Mouse (Mus musculus): ENCODE measurements around the gene Ccdc120. TPM values are rescaled to one million over a fixed set of nuclear protein-coding genes. Genes with fewer than 3 reads are reported as not detected.

Gene Ccdc120
- total RNA-seq (2014; rRNA removed) (0.34 and 0.37 TPM in 2 replicates), polyA plus RNA-seq (2012; rRNA removed) (1.00 and 1.1 TPM in 2 replicates)

DNA sequence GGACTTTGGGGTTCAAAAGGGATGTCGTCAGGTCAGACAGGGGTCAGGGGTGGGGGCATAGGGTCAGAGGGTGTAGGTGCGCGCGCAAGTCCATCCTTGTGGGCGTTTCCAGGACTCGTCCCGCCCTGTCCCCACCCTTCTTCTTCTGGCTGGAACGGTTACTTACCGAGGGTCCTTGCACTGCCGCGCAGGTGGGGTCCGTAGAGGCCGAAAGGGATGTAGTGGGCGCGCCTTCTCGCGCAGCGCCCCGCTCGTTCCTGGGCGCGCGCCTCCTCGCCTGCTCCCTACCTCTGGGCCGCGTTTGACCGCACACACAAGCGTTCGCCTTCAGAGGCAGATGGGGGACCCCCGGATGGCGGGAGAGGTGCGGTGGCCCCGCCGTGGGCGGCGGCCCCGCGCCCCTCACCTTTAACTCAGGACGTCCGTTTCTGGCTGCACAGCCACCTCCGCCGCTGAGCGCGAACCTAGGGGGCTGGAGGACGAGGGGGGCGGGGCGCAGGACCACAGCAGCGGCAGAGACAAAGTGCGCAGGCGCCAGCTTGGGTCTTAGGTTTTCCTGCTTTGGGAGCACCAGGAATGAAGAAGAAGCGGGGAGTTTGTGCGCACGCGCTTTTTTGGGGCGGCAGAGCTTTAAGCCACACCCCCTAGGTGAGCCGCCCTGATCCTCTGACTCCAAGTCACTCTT lies at the start of gene Ccdc120:
TSS of gene Ccdc120 (minus strand) at position 474 of the 685 bp plus-strand sequence.
- WGBS = under 1% methylated on average over 41 of the region's 56 CpGs
- Histone ChIP-seq H3K36me3 (ENCODE audit: control insufficient read depth, insufficient read depth, low read length) (no peaks in the 10 kb centered on the region), H3K4me1 (ENCODE audit: control insufficient read depth, insufficient read depth, low read length) (no peaks in the 10 kb centered on the region), H3K27me3 (ENCODE audit: control insufficient read depth, insufficient read depth, low read length) (no peaks in the 10 kb centered on the region), H3K79me2 (ENCODE audit: control insufficient read depth, insufficient read depth, low read length) (no peaks in the 10 kb centered on the region), H3K9ac (ENCODE audit: low read depth, low read length) (peak within 1 kb of the TSS; percentile 74), H3K4me3 (ENCODE audit: insufficient read depth, low read depth, low read length) (peak within 1 kb of the TSS; percentile 93), H3K27ac (replicated peaks; ENCODE audit: insufficient read depth, low read depth, low read length) (no peak within 1 kb of the TSS)
- DNase-seq (ENCODE audit: extremely low read depth, low read depth, low spot score) = peak; percentile 52
- TF ChIP-seq POLR2A (IDR thresholded peaks at IDR 0.05; ENCODE audit: extremely low read depth, insufficient read depth, low read length) = no peak
- TF ChIP-seq CTCF (IDR thresholded peaks at IDR 0.05; ENCODE audit: low read depth, low read length) = no peak

DNA sequence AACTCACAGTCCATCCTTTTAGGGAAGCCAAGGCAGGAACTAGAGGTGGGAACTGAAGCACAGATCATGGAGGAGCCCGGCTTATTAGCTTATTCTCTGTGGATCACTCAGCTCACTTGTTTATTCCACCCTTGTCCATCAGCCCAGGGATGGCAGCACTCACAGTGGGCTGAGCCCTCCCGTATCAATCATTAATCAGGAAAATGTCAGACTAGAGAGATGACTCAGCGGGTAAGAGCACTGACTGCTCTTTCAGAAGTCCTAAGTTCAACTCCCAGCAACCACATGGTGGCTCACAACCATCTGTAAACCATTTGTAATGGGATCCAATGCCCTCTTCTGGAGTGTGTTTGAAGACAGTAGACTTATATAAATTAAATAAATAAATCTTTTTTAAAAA lies 46.6 kb upstream of the Ccdc120 start:
- WGBS = 31% methylated on average over 3 of the region's 3 CpGs
- TF ChIP-seq POLR2A (IDR thresholded peaks at IDR 0.05; ENCODE audit: extremely low read depth, insufficient read depth, low read length) = no peak
- peak; percentile 19; the same call in 1 of the 2 replicates for TF ChIP-seq CTCF (IDR thresholded peaks at IDR 0.05; ENCODE audit: low read depth, low read length)
- peak; percentile 83 for DNase-seq (ENCODE audit: extremely low read depth, low read depth, low spot score)
- Histone ChIP-seq H3K27ac (replicated peaks; ENCODE audit: insufficient read depth, low read depth, low read length) (peak overlapping the region; percentile 73), H3K79me2 (ENCODE audit: control insufficient read depth, insufficient read depth, low read length) (no peaks in the 10 kb centered on the region), H3K4me1 (ENCODE audit: control insufficient read depth, insufficient read depth, low read length) (no peaks in the 10 kb centered on the region; the same call in 1 of the 2 replicates), H3K36me3 (ENCODE audit: control insufficient read depth, insufficient read depth, low read length) (peaks cover 29% of the 10 kb centered on the region), H3K27me3 (ENCODE audit: control insufficient read depth, insufficient read depth, low read length) (no peaks in the 10 kb centered on the region), H3K4me3 (ENCODE audit: insufficient read depth, low read depth, low read length) (no peak overlapping the region), H3K9ac (ENCODE audit: low read depth, low read length) (no peak overlapping the region)

GRCm38 (mm10) chrX:7795016-7795415 lies 44.3 kb upstream of the Ccdc120 start:
- TF ChIP-seq CTCF (IDR thresholded peaks at IDR 0.05; ENCODE audit: low read depth, low read length) = no peak
- no peak for TF ChIP-seq POLR2A (IDR thresholded peaks at IDR 0.05; ENCODE audit: extremely low read depth, insufficient read depth, low read length)
- peaks cover 17% of the 10 kb centered on the region for H3K36me3 ChIP-seq (ENCODE audit: control insufficient read depth, insufficient read depth, low read length)
- no peaks in the 10 kb centered on the region for H3K27me3 ChIP-seq (ENCODE audit: control insufficient read depth, insufficient read depth, low read length)
- H3K4me3 ChIP-seq (ENCODE audit: insufficient read depth, low read depth, low read length) = no peak overlapping the region
- DNase-seq (ENCODE audit: extremely low read depth, low read depth, low spot score) = no peak
- no peak overlapping the region for H3K9ac ChIP-seq (ENCODE audit: low read depth, low read length)
- 43% methylated on average over 7 of the region's 7 CpGs for WGBS
- H3K4me1 ChIP-seq (ENCODE audit: control insufficient read depth, insufficient read depth, low read length) = peaks cover 7% of the 10 kb centered on the region; the same call in 1 of the 2 replicates
- H3K79me2 ChIP-seq (ENCODE audit: control insufficient read depth, insufficient read depth, low read length) = no peaks in the 10 kb centered on the region; the same call in 1 of the 2 replicates
- H3K27ac ChIP-seq (replicated peaks; ENCODE audit: insufficient read depth, low read depth, low read length) = no peak overlapping the region

DNA sequence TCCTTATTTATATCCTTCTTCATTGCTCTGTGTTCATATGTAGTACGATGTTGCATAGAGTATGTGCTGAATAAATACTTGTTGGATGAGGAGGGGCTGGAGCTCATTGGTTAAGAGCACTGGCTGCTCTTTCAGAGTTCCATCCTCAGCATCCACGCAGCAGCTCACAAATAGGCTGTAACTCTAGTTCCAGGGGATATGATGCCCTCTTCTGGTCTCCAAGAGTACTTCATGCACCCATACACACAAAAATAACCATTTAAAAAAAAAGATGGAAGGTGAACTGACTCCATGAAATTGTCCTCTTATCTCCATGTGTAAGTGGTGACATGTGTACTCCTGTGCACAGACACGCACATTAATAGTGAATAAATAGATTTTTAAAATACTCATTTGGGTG lies 42.7 kb upstream of the Ccdc120 start:
- Histone ChIP-seq H3K27ac (replicated peaks; ENCODE audit: insufficient read depth, low read depth, low read length) (no peak overlapping the region), H3K4me3 (ENCODE audit: insufficient read depth, low read depth, low read length) (no peak overlapping the region), H3K4me1 (ENCODE audit: control insufficient read depth, insufficient read depth, low read length) (peaks cover 7% of the 10 kb centered on the region; the same call in 1 of the 2 replicates), H3K9ac (ENCODE audit: low read depth, low read length) (no peak overlapping the region), H3K27me3 (ENCODE audit: control insufficient read depth, insufficient read depth, low read length) (no peaks in the 10 kb centered on the region), H3K79me2 (ENCODE audit: control insufficient read depth, insufficient read depth, low read length) (no peaks in the 10 kb centered on the region; the same call in 1 of the 2 replicates), H3K36me3 (ENCODE audit: control insufficient read depth, insufficient read depth, low read length) (peaks cover 9% of the 10 kb centered on the region)
- WGBS = 54% methylated on average over 3 of the region's 3 CpGs
- TF ChIP-seq POLR2A (IDR thresholded peaks at IDR 0.05; ENCODE audit: extremely low read depth, insufficient read depth, low read length) (no peak), CTCF (IDR thresholded peaks at IDR 0.05; ENCODE audit: low read depth, low read length) (no peak)
- peak; percentile 20 for DNase-seq (ENCODE audit: extremely low read depth, low read depth, low spot score)

- peaks cover 6% of the 10 kb centered on the region for H3K36me3 ChIP-seq (ENCODE audit: control insufficient read depth, insufficient read depth, low read length)
- H3K27ac ChIP-seq (replicated peaks; ENCODE audit: insufficient read depth, low read depth, low read length) = peak overlapping the region; percentile 60
Observed at GRCm38 (mm10) chrX:7790309-7790708, 39.6 kb upstream of the Ccdc120 start.

More at GRCm38 (mm10) chrX:7790309-7790708, 39.6 kb upstream of the Ccdc120 start:
- Histone ChIP-seq H3K9ac (ENCODE audit: low read depth, low read length) (peak overlapping the region; percentile 79), H3K27me3 (ENCODE audit: control insufficient read depth, insufficient read depth, low read length) (no peaks in the 10 kb centered on the region), H3K4me1 (ENCODE audit: control insufficient read depth, insufficient read depth, low read length) (peaks cover 7% of the 10 kb centered on the region; the same call in 1 of the 2 replicates), H3K4me3 (ENCODE audit: insufficient read depth, low read depth, low read length) (peak overlapping the region; percentile 84), H3K79me2 (ENCODE audit: control insufficient read depth, insufficient read depth, low read length) (no peaks in the 10 kb centered on the region; the same call in 1 of the 2 replicates)
- TF ChIP-seq POLR2A (IDR thresholded peaks at IDR 0.05; ENCODE audit: extremely low read depth, insufficient read depth, low read length) (no peak), CTCF (IDR thresholded peaks at IDR 0.05; ENCODE audit: low read depth, low read length) (no peak)
- 4% methylated on average over 5 of the region's 5 CpGs for WGBS
- no peak for DNase-seq (ENCODE audit: extremely low read depth, low read depth, low spot score)

Measured in liver, adult 2 months (tissue).